Mouse (Mus musculus) embryonic facial prominence, embryonic 13.5 days (tissue): ENCODE measurements around the gene H2afb3. TPM values are rescaled to one million over a fixed set of nuclear protein-coding genes. Genes with fewer than 3 reads are reported as not detected.
"Not testable (repeated sequence)": the region's sequence is repeated elsewhere in the genome, so short reads cannot be mapped to it uniquely, and the experiment has no call there.

Experiments
- ATAC-seq: fragments of 200-750 bp; cut with Nextera tagmentation; 2 replicates; pipeline ENCODE4 v1.8.0; 2017; ENCODE audit warnings: low read depth; ENCODE audit not compliant: insufficient number of reproducible peaks, insufficient read depth, low FRiP score, low TSS enrichment
- H3K27ac ChIP-seq: fragments of 300-500 bp; sonication (generic); 2 replicates; pipeline ENCODE4 v1.5.1; 2015; ENCODE audit warnings: moderate library complexity, mild to moderate bottlenecking, inconsistent platforms
- H3K27me3 ChIP-seq: fragments of 300-500 bp; sonication (generic); 2 replicates; pipeline ENCODE4 v1.6.1; 2015; ENCODE audit warnings: mild to moderate bottlenecking, inconsistent platforms
- H3K36me3 ChIP-seq: fragments of 300-500 bp; sonication (generic); 2 replicates; pipeline ENCODE4 v1.6.1; 2015; ENCODE audit warnings: mild to moderate bottlenecking, inconsistent platforms
- H3K4me1 ChIP-seq: fragments of 300-500 bp; sonication (generic); 2 replicates; pipeline ENCODE4 v1.6.1; 2015; ENCODE audit warnings: inconsistent platforms
- H3K4me2 ChIP-seq: fragments of 300-500 bp; sonication (generic); 2 replicates; pipeline ENCODE4 v1.6.1; 2015; ENCODE audit warnings: moderate library complexity, mild to moderate bottlenecking, inconsistent platforms
- H3K4me3 ChIP-seq: fragments of 300-500 bp; sonication (generic); 2 replicates; pipeline ENCODE4 v1.5.1; 2015; ENCODE audit warnings: mild to moderate bottlenecking, inconsistent platforms
- H3K9ac ChIP-seq: fragments of 300-500 bp; sonication (generic); 2 replicates; pipeline ENCODE4 v1.6.1; 2015; ENCODE audit warnings: mild to moderate bottlenecking, inconsistent platforms
- H3K9me3 ChIP-seq: fragments of 300-500 bp; sonication (generic); 2 replicates; pipeline ENCODE4 v1.6.1; 2016; ENCODE audit warnings: inconsistent platforms
- WGBS: fragments of 180-500 bp; shearing (Covaris S2); methylation state at CpG from one replicate; pipeline ENCODE4 v1.1.7; 2015; ENCODE audit warnings: mixed read lengths; 5-methylcytosine and 5-hydroxymethylcytosine counted together
- polyA plus RNA-seq: library from polyadenylated mRNA; unstranded; fragments of >200 nt; fragmentation: Nextera tagmentation; extraction: Ambion mirVana; gene quantifications from 2 replicates; pipeline ENCODE4 v1.2.1, GENCODE M21; 2015

H2afb3 gene
- not detected in 2 replicates for polyA plus RNA-seq

DNA sequence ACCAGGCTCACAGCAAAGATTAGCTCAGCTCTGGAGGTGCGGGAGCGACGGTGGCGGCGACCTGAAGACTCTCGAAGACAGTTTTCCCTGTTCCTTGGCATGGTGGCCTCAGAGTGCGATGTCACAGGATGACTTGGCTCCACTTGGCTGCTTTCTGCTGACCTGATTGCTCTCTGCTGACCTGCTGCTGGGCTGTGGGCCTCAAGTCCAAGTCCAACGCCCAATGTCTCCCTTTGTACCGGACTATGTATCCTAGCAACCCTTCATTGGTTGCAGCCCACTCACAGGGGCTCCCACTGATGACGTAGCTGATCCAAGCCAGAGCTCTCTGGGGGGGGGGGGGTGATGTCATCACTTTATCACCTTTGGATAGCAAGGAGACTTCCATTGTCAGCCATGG, at the start of gene H2afb3:
Gene H2afb3 (minus strand): TSS at position 101 of the 400 bp plus-strand sequence.
- 90% methylated on average over 9 of the region's 10 CpGs for WGBS
- not testable (repeated sequence) for H3K4me1 ChIP-seq, ATAC-seq

GRCm38 (mm10) chrX:120301469-120302175, 11.3 kb downstream of the H2afb3 start:
- ATAC-seq, result no peak
- H3K27ac ChIP-seq, result no peak overlapping the region
- no peak overlapping the region for H3K4me2 ChIP-seq
- no peak overlapping the region for H3K9ac ChIP-seq
- no peaks in the 10 kb centered on the region for H3K36me3 ChIP-seq
- no peaks in the 10 kb centered on the region for H3K4me1 ChIP-seq
- no peaks in the 10 kb centered on the region for H3K9me3 ChIP-seq
- no peaks in the 10 kb centered on the region for H3K27me3 ChIP-seq
- WGBS, result 61% methylated on average over 2 of the region's 2 CpGs
- no peak overlapping the region for H3K4me3 ChIP-seq

More for the DNA sequence above, at the start of gene H2afb3:
- not testable (repeated sequence) for H3K27me3 ChIP-seq, H3K27ac ChIP-seq, H3K9ac ChIP-seq, H3K4me3 ChIP-seq, H3K36me3 ChIP-seq, H3K4me2 ChIP-seq, H3K9me3 ChIP-seq

GRCm38 (mm10) chrX:120292832-120293750, 19.8 kb downstream of the H2afb3 start:
- H3K9ac ChIP-seq, result peak overlapping the region; percentile 59
- WGBS, result 8% methylated on average over 41 of the region's 46 CpGs
- no peaks in the 10 kb centered on the region for H3K9me3 ChIP-seq

GRCm38 (mm10) chrX:120291696-120292095, 21.2 kb downstream of the H2afb3 start:
- no peaks in the 10 kb centered on the region for H3K9me3 ChIP-seq
- no peaks in the 10 kb centered on the region for H3K36me3 ChIP-seq
- peak overlapping the region; percentile 49 for H3K4me3 ChIP-seq
- H3K27me3 ChIP-seq, result peaks cover 14% of the 10 kb centered on the region
- H3K4me2 ChIP-seq, result peak overlapping the region; percentile 71
- H3K4me1 ChIP-seq, result no peaks in the 10 kb centered on the region
- WGBS, result 17% methylated on average over 13 of the region's 13 CpGs
- no peak for ATAC-seq
- H3K9ac ChIP-seq, result no peak overlapping the region; the same call in 1 of the 2 replicates
- no peak overlapping the region for H3K27ac ChIP-seq

More at GRCm38 (mm10) chrX:120292832-120293750, 19.8 kb downstream of the H2afb3 start:
- no peaks in the 10 kb centered on the region for H3K36me3 ChIP-seq
- peak; percentile 43; the same call in 1 of the 2 replicates for ATAC-seq
- H3K4me2 ChIP-seq, result peak overlapping the region; percentile 71
- peak overlapping the region; percentile 49 for H3K4me3 ChIP-seq
- H3K27me3 ChIP-seq, result peaks cover 14% of the 10 kb centered on the region
- no peaks in the 10 kb centered on the region for H3K4me1 ChIP-seq
- no peak overlapping the region for H3K27ac ChIP-seq

DNA sequence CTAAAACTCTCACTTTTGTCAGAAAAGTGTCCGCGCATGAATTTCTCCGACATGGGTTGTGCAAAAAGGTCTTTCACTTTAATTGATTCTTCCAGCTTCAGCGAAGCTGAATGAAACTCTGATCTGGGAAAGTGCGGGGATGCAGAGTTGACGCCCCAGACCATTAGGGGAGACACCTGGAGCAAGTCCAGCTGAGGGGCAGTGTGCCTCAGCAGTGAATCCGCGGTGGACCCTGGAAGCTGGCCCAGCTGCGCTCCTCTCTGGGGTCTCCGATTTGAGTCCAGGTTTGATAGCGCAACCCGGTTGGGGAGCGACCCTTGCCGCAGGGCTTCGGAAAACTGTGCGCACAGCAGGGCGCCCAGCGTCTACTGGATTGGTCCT, 22.0 kb downstream of the H2afb3 start:
- Histone ChIP-seq H3K9ac (peak overlapping the region; percentile 69), H3K36me3 (no peaks in the 10 kb centered on the region), H3K9me3 (no peaks in the 10 kb centered on the region), H3K4me2 (peak overlapping the region; percentile 71), H3K27me3 (peaks cover 14% of the 10 kb centered on the region), H3K27ac (no peak overlapping the region), H3K4me3 (peak overlapping the region; percentile 49), H3K4me1 (no peaks in the 10 kb centered on the region)
- WGBS, result 20% methylated on average over 18 of the region's 18 CpGs
- no peak for ATAC-seq

DNA sequence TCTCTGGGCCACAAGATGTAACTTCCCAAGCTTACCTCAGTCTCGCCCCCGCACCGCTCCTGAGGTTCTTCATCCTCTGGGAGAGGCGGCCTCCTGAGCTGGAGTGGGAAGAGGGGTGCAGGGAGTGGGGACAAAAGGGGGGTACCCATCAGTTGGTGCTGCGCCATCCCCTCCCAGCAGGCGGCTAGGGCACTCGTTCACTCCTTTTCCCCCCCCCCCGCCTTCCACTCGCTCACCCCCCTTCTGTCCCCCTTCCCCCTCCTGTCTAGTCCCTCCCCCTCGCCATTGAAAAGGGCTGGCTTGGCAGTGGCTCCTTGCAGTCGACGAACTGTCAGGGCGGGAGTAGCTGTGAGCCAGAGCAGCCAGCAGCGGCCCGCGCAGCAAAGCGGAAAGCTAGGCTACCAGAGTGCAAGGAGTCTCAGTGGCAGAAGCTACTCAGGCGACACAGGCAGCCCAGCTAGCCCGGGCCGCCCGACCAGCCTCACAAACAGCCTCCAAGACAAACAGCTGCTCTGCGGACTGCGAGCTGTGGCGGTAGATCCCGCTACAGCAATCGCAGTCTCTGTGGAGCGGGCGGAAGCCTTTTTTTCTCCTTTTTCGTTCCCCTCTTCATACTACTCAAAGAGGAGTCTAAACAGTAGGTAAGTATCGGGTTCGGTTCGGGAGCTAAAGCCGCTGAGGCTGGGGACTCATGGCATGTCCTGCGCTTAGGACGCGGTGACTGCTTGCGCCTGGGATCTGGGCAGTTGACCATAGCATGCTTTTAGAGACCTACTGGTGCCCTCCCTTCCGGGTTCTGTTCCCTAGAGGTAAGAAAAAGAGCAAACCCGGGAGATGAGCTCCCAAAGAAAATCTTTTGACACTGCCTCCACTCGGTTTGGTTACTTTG, 22.6 kb downstream of the H2afb3 start, which contains the start of gene Pcdh11x:
Gene Pcdh11x (plus strand): TSS at position 249 of the 889 bp plus-strand sequence.
- Histone ChIP-seq H3K4me3 (peak within 1 kb of the TSS; percentile 49), H3K27me3 (peaks cover 14% of the 10 kb centered on the region), H3K27ac (no peak within 1 kb of the TSS), H3K4me1 (no peaks in the 10 kb centered on the region), H3K9ac (peak within 1 kb of the TSS; percentile 69), H3K4me2 (peak within 1 kb of the TSS; percentile 71), H3K9me3 (no peaks in the 10 kb centered on the region), H3K36me3 (no peaks in the 10 kb centered on the region)
- 12% methylated on average over 36 of the region's 40 CpGs for WGBS
- ATAC-seq, result peak; percentile 74

DNA sequence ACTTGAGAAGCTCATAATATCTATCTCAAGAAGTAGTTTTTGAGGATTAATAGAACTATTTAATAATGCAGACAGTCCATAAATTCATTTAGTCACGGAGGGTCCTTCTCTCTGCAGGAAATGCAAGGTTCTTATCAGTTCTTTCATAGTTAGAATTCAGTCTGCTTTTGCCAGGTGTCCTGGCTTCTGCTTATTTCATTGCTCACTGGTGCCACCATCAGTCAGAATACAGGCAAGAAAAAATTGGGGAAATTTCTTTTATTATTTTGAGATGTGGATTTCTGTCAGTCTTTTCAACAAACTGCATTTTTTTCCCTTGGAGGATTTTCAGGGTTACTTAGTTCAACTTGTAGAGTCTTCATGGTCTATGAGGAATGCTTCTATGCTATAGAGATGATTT, 25.4 kb downstream of the H2afb3 start:
- no peak overlapping the region for H3K27ac ChIP-seq
- no peak for ATAC-seq
- H3K9me3 ChIP-seq, result no peaks in the 10 kb centered on the region
- no peaks in the 10 kb centered on the region for H3K36me3 ChIP-seq
- no peak overlapping the region for H3K9ac ChIP-seq
- H3K4me1 ChIP-seq, result no peaks in the 10 kb centered on the region
- H3K27me3 ChIP-seq, result peaks cover 9% of the 10 kb centered on the region
- H3K4me2 ChIP-seq, result no peak overlapping the region
- 18% methylated on average over 1 of the region's 1 CpGs for WGBS
- H3K4me3 ChIP-seq, result no peak overlapping the region

- Histone ChIP-seq H3K27me3 (no peaks in the 10 kb centered on the region), H3K27ac (no peak overlapping the region), H3K4me2 (no peak overlapping the region), H3K4me1 (no peaks in the 10 kb centered on the region), H3K36me3 (no peaks in the 10 kb centered on the region), H3K9ac (no peak overlapping the region), H3K9me3 (no peaks in the 10 kb centered on the region), H3K4me3 (no peak overlapping the region)
- no peak for ATAC-seq
Observed at GRCm38 (mm10) chrX:120285522-120285921, 27.4 kb downstream of the H2afb3 start.

Other genes with a start within 250 kb of the H2afb3 start
- gene Pcdh11x, start 22.8 kb downstream of the H2afb3 start, polyA plus RNA-seq, result 10.7 and 12.3 TPM in 2 replicates